Mouse (Mus musculus) erythroblast, embryonic 14.5 days (primary cell): ENCODE data around the gene Tmem102.

Source experiments
- GATA1 ChIP-seq: IDR thresholded peaks from 2 replicates; pipeline ENCODE4 v1.6.1; 2012; ENCODE audit warnings: low read length, inconsistent platforms, mixed read lengths
- TAL1 ChIP-seq: IDR thresholded peaks from 3 replicates; pipeline ENCODE4 v1.6.1; 2012; ENCODE audit warnings: low read length, inconsistent platforms, mixed read lengths

GRCm38 (mm10) chr11:69801379-69801977, 3.9 kb downstream of the Tmem102 start, which contains the start of gene Fgf11:
- no peak for TF ChIP-seq TAL1
- no peak for TF ChIP-seq GATA1
